Mouse (Mus musculus) G1E (cell line): Measurements from ENCODE around the gene Rps6ka5.

ENCODE experiments used
- CTCF ChIP-seq: IDR thresholded peaks from 2 replicates; pipeline ENCODE4 v1.5.1; 2012; ENCODE audit warnings: low read depth, low read length, inconsistent platforms, mixed read lengths
- GATA1 ChIP-seq: IDR thresholded peaks from 2 replicates; pipeline ENCODE4 v1.6.1; 2012; ENCODE audit warnings: borderline replicate concordance, low read length, inconsistent platforms, mixed read lengths
- POLR2AphosphoS5 ChIP-seq: IDR thresholded peaks from 2 replicates; pipeline ENCODE4 v1.6.1; 2012; ENCODE audit warnings: low read depth, low read length, inconsistent platforms; ENCODE audit not compliant: insufficient replicate concordance

DNA sequence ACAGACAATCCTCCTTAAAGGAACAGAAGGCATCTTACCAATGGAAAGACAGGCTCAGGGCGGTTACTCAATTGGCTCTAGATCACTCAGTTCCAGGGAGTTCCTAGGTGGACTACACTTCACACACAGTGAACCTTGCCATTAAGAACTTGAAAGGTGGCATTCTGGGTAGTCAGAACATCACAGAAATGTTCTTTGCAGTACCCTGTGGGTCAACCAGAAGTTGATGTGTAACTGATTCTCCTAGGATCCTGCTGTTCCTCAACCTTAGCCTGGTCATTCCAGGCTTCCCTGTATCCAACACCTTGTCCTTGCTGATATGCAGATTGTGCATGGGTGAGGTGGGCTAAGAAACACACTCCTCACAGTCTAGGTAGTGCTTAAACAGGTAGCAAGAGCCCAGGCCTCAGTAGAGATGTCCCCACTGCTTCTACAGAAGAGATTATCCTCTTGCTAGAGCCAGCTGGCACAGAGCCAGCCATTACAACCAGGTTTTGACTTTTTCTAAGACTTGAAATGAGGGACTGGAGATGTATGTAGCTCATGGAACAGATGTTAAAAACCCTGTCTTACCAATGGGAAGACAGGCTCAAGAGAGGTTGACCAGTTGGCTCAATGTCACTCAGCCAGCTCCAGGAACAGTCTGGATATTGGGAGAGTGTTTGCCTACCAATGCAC, 210.5 kb downstream of the Rps6ka5 start:
- TF ChIP-seq CTCF (no peak), GATA1 (no peak), POLR2AphosphoS5 (no peak)
